Mouse (Mus musculus): ENCODE measurements around the gene Shank2. TPM values are rescaled to one million over a fixed set of nuclear protein-coding genes. Genes with fewer than 3 reads are reported as not detected.

Shank2 gene
- polyA plus RNA-seq, 1 experiment from 2014 or later = 0.92 TPM

GRCm38 (mm10) chr7:144375483-144375882 lies 373.8 kb downstream of the Shank2 start:
- TF ChIP-seq EP300 (IDR thresholded peaks at IDR 0.05; ENCODE audit: low read depth) (no peak), CTCF (IDR thresholded peaks at IDR 0.05; ENCODE audit: low read depth) (no peak)
- Histone ChIP-seq H3K4me1 (ENCODE audit: insufficient read depth) (no peaks in the 10 kb centered on the region), H3K36me3 (replicated peaks; ENCODE audit: insufficient read depth, low read length) (no peaks in the 10 kb centered on the region), H3K9me3 (ENCODE audit: low read length) (no peaks in the 10 kb centered on the region), H3K27me3 (ENCODE audit: insufficient read depth, low read length) (no peaks in the 10 kb centered on the region), H3K4me2 (ENCODE audit: low read depth, low read length) (no peak overlapping the region), H3K27ac (ENCODE audit: low read depth) (no peak overlapping the region), H3K4me3 (ENCODE audit: low read depth, low read length) (no peak overlapping the region), H3K9ac (replicated peaks) (no peak overlapping the region)
- ATAC-seq (no peak), DNase-seq (no peak)
- 72% methylated on average over 2 of the region's 2 CpGs for whole genome bisulfite sequencing (ENCODE audit: insufficient replicate concordance)

GRCm38 (mm10) chr7:144378254-144378653 lies 376.5 kb downstream of the Shank2 start:
- TF ChIP-seq EP300 (IDR thresholded peaks at IDR 0.05; ENCODE audit: low read depth) = no peak
- TF ChIP-seq CTCF (IDR thresholded peaks at IDR 0.05; ENCODE audit: low read depth) = no peak
- Histone ChIP-seq H3K36me3 (replicated peaks; ENCODE audit: insufficient read depth, low read length) (no peaks in the 10 kb centered on the region), H3K9ac (replicated peaks) (no peak overlapping the region), H3K27me3 (ENCODE audit: insufficient read depth, low read length) (no peaks in the 10 kb centered on the region), H3K27ac (ENCODE audit: low read depth) (no peak overlapping the region), H3K4me2 (ENCODE audit: low read depth, low read length) (no peak overlapping the region), H3K9me3 (ENCODE audit: low read length) (no peaks in the 10 kb centered on the region), H3K4me1 (ENCODE audit: insufficient read depth) (no peaks in the 10 kb centered on the region), H3K4me3 (ENCODE audit: low read depth, low read length) (no peak overlapping the region)
- WGBS (ENCODE audit: insufficient replicate concordance) = 68% methylated on average over 4 of the region's 4 CpGs
- ATAC-seq (no peak), DNase-seq (no peak)

GRCm38 (mm10) chr7:144379243-144379884 lies 377.6 kb downstream of the Shank2 start:
- H3K9me3 ChIP-seq (ENCODE audit: low read length) = no peaks in the 10 kb centered on the region
- no peak overlapping the region for H3K27ac ChIP-seq (ENCODE audit: low read depth)
- no peaks in the 10 kb centered on the region for H3K36me3 ChIP-seq (replicated peaks; ENCODE audit: insufficient read depth, low read length)
- no peak for DNase-seq
- H3K27me3 ChIP-seq (ENCODE audit: insufficient read depth, low read length) = no peaks in the 10 kb centered on the region
- no peak for ATAC-seq
- TF ChIP-seq CTCF (IDR thresholded peaks at IDR 0.05; ENCODE audit: low read depth) (no peak), EP300 (IDR thresholded peaks at IDR 0.05; ENCODE audit: low read depth) (no peak)
- WGBS (ENCODE audit: insufficient replicate concordance) = 69% methylated on average over 5 of the region's 6 CpGs
- H3K4me2 ChIP-seq (ENCODE audit: low read depth, low read length) = no peak overlapping the region
- no peak overlapping the region for H3K9ac ChIP-seq (replicated peaks)
- no peak overlapping the region for H3K4me3 ChIP-seq (ENCODE audit: low read depth, low read length)
- H3K4me1 ChIP-seq (ENCODE audit: insufficient read depth) = no peaks in the 10 kb centered on the region

- no peak for ATAC-seq
- no peak overlapping the region for H3K9ac ChIP-seq (replicated peaks)
- WGBS (ENCODE audit: insufficient replicate concordance) = 71% methylated on average over 10 of the region's 10 CpGs
Measured at GRCm38 (mm10) chr7:144381588-144381987, 379.9 kb downstream of the Shank2 start.

GRCm38 (mm10) chr7:144387537-144387936 lies 385.8 kb downstream of the Shank2 start:
- Histone ChIP-seq H3K4me2 (ENCODE audit: low read depth, low read length) (no peak overlapping the region), H3K9me3 (ENCODE audit: low read length) (no peaks in the 10 kb centered on the region), H3K4me1 (ENCODE audit: insufficient read depth) (no peaks in the 10 kb centered on the region), H3K27me3 (ENCODE audit: insufficient read depth, low read length) (no peaks in the 10 kb centered on the region), H3K9ac (replicated peaks) (no peak overlapping the region), H3K4me3 (ENCODE audit: low read depth, low read length) (no peak overlapping the region), H3K27ac (ENCODE audit: low read depth) (no peak overlapping the region), H3K36me3 (replicated peaks; ENCODE audit: insufficient read depth, low read length) (no peaks in the 10 kb centered on the region)
- DNase-seq (no peak), ATAC-seq (no peak)
- WGBS (ENCODE audit: insufficient replicate concordance) = 80% methylated on average over 6 of the region's 6 CpGs
- TF ChIP-seq CTCF (IDR thresholded peaks at IDR 0.05; ENCODE audit: low read depth) = peak; percentile 21; the same call in 1 of the 2 replicates
- no peak for TF ChIP-seq EP300 (IDR thresholded peaks at IDR 0.05; ENCODE audit: low read depth)

More at GRCm38 (mm10) chr7:144381588-144381987, 379.9 kb downstream of the Shank2 start:
- Histone ChIP-seq H3K4me2 (ENCODE audit: low read depth, low read length) (no peak overlapping the region), H3K27ac (ENCODE audit: low read depth) (no peak overlapping the region), H3K9me3 (ENCODE audit: low read length) (no peaks in the 10 kb centered on the region), H3K27me3 (ENCODE audit: insufficient read depth, low read length) (no peaks in the 10 kb centered on the region), H3K36me3 (replicated peaks; ENCODE audit: insufficient read depth, low read length) (no peaks in the 10 kb centered on the region), H3K4me1 (ENCODE audit: insufficient read depth) (no peaks in the 10 kb centered on the region), H3K4me3 (ENCODE audit: low read depth, low read length) (no peak overlapping the region)
- DNase-seq = no peak
- TF ChIP-seq EP300 (IDR thresholded peaks at IDR 0.05; ENCODE audit: low read depth) (no peak), CTCF (IDR thresholded peaks at IDR 0.05; ENCODE audit: low read depth) (no peak)

- no peaks in the 10 kb centered on the region for H3K27me3 ChIP-seq (ENCODE audit: insufficient read depth, low read length)
- ATAC-seq (no peak), DNase-seq (no peak)
- H3K4me1 ChIP-seq (ENCODE audit: insufficient read depth) = no peaks in the 10 kb centered on the region
- H3K9me3 ChIP-seq (ENCODE audit: low read length) = no peaks in the 10 kb centered on the region
- WGBS (ENCODE audit: insufficient replicate concordance) = 82% methylated on average over 2 of the region's 2 CpGs
- H3K9ac ChIP-seq (replicated peaks) = no peak overlapping the region
- no peak overlapping the region for H3K4me3 ChIP-seq (ENCODE audit: low read depth, low read length)
- no peak overlapping the region for H3K27ac ChIP-seq (ENCODE audit: low read depth)
- no peaks in the 10 kb centered on the region for H3K36me3 ChIP-seq (replicated peaks; ENCODE audit: insufficient read depth, low read length)
- H3K4me2 ChIP-seq (ENCODE audit: low read depth, low read length) = no peak overlapping the region
- no peak for TF ChIP-seq EP300 (IDR thresholded peaks at IDR 0.05; ENCODE audit: low read depth)
- TF ChIP-seq CTCF (IDR thresholded peaks at IDR 0.05; ENCODE audit: low read depth) = no peak
Measured at GRCm38 (mm10) chr7:144389704-144390103, 388.0 kb downstream of the Shank2 start.

Data from liver, postnatal 0 days (tissue).